Mouse (Mus musculus) MN1 (cell line): ENCODE measurements around the gene Gm47996.
"Not testable (repeated sequence)": the region's sequence is repeated elsewhere in the genome, so short reads cannot be mapped to it uniquely, and the experiment has no call there.

Source experiments
- DNase-seq: peaks from one replicate; pipeline ENCODE4 v3.0.0-alpha.2; 2016; ENCODE audit warnings: low spot score

Gm47996 gene

GRCm38 (mm10) chr1:151208493-151208892 lies 1.4 kb upstream of the Gm47996 start:
- DNase-seq, result not testable (repeated sequence)

GRCm38 (mm10) chr1:151208944-151209343 lies 987 bp upstream of the Gm47996 start:
- not testable (repeated sequence) for DNase-seq

DNA sequence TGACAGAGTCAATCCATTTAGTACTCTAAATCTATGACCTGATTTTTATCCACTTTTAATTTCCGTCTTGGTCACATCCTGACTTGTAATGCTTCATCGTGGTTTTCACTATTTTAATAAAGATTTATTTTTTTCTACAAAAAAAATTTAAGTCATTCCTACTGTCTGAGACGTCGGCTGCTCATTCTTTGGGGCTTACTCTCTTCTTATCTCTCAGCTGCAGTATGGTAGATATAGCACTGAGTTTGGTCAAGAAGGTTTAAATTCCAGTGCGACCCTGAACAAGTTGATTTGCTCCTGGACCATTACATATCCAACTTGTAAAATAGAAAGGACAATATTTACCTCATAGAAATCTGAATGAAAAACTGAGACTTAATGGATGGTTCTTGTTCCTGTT lies 1.7 kb downstream of the Gm47996 start:
- DNase-seq, result not testable (repeated sequence)

DNA sequence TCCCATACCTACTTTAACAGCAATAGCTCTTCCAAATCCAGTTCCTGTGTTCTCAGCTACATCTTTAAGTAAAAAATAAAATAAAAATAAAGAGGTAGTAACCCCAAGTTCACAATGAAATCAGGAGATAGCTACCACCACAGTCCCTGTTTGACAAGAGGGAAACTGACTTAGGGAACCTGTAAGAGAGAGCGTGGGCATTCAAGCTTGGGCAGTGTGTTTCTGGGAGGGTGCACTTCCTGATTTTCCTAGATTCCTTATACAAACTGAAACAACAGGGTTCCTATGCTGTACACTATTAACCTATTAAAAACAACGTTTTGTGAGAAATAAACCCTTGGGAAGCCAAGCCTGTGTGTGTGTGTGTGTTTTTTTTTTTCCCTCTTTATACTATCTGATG lies 4.9 kb downstream of the Gm47996 start:
- DNase-seq, result no peak

DNA sequence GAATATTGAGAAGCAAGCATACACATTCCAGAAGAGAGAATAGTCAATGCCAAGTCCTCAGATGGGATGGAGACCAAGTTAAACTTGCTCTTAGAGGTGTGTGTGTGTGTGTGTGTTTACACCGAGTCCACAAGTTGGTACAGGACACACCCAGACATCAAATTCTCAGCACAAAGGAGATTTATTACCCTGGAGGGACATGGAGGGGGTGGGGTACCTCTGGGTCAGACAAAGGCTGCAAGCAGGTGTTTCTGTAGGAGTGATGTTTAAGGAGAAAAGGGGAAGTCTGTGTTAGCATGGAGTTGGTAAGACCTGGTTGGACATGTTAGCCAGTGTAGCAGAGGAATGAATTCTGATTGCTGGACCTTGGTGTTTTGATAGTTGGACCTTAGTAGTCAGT lies 6.1 kb downstream of the Gm47996 start:
- DNase-seq, result no peak

- no peak for DNase-seq
Measured at GRCm38 (mm10) chr1:151216417-151216816, 6.5 kb downstream of the Gm47996 start.

GRCm38 (mm10) chr1:151219045-151219444 lies 9.1 kb downstream of the Gm47996 start:
- DNase-seq, result no peak

GRCm38 (mm10) chr1:151220098-151220497 lies 10.2 kb downstream of the Gm47996 start:
- DNase-seq, result no peak

DNA sequence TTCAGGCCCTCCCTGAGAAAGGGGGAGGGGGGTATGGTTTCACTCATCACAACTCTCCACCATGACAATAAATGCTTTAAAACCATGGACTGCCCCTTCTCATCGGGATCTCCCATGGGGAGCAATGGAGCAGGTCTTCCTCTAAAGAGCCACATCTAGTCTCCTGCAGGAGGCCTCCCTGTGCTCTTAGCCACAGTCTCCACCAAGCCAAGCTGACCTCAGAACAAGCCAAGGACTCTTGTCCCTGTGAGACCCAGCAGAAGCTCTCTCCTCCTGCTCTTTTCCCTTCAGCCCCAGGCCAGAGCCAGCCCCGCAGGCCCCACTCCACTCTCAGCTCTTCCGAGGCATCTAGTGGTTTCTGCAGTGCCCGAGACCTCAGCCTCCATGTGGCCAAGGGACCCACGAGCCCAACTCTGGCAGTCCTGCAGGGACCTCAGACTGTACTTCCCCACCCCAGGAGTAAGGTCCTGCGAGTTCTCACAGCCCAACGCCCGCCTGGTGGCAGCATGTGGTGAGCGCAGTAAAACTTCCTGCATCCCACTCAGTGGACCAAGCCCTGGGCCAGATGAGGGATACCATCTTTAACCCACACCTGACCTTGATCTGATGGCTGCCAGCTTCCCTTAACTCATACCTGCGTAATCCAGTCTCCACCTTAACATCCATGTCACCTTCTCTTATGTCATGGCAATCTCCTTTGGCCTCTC lies 12.8 kb downstream of the Gm47996 start:
- no peak for DNase-seq

- DNase-seq, result no peak
Measured at GRCm38 (mm10) chr1:151223377-151223776, 13.4 kb downstream of the Gm47996 start.

- no peak for DNase-seq
Measured at GRCm38 (mm10) chr1:151224536-151224935, 14.6 kb downstream of the Gm47996 start.

DNA sequence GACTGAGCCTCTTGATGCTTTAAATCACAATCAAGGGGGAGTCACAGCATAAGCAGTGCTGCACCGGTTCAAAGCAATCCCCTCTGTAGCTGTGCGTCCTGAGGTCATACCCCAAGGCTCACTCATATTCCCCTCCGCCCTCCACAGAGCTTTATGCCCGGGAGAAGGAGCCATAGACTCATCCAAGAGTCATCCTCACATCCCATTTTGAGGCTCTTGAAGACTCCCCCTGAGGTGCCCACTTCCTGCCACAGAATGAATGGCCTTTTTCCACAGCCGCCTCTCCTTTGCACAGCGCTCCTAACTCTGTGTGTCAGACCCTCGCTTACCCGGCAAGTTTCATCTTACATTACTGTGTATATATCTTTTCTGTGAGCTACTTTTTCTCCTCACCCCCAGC lies 17.6 kb downstream of the Gm47996 start:
- no peak for DNase-seq

GRCm38 (mm10) chr1:151228320-151228989 lies 18.5 kb downstream of the Gm47996 start:
- DNase-seq, result no peak

DNA sequence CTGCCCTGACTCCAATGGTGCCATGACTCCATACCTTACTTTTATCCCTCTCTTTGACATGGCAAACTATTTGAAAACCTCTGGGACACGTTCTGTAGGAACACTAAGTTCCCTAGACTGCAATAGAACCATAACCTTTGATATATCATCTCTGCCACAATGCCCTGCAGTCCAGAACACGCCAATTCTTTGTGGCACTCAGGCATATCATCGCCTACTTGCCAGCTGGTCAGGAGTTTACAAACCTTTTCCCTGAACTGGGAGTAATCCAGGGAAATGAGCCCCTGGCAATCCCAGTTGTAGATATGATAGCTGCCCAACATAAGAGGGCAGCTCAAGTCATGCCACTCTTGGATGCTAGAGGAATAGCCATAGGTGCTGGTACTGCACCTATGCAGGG lies 22.4 kb downstream of the Gm47996 start:
- no peak for DNase-seq

GRCm38 (mm10) chr1:151233756-151234155 lies 23.8 kb downstream of the Gm47996 start:
- no peak for DNase-seq

DNA sequence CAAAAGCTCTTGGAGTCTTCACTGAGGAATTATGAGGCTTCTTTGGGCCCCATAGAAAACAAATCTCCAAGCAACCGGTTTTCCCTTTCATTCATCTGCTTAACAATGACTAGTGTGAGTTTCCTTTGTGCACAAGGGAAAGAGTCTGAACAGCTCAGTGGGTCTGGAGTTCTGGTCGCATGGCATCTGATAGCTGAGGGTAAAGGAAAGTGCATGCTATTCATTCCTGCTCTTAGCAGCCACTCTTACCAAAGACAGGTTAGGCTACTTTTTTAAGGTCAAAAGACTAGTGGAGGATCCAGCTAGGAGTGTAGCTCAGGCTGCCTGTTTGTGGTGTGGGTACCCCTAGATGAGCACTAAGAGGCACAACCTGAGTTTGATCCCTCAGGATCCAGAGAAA lies 25.6 kb downstream of the Gm47996 start:
- no peak for DNase-seq

GRCm38 (mm10) chr1:151236141-151236930 lies 26.4 kb downstream of the Gm47996 start:
- no peak for DNase-seq

- no peak for DNase-seq
Measured at GRCm38 (mm10) chr1:151237780-151238179, 27.8 kb downstream of the Gm47996 start.

DNA sequence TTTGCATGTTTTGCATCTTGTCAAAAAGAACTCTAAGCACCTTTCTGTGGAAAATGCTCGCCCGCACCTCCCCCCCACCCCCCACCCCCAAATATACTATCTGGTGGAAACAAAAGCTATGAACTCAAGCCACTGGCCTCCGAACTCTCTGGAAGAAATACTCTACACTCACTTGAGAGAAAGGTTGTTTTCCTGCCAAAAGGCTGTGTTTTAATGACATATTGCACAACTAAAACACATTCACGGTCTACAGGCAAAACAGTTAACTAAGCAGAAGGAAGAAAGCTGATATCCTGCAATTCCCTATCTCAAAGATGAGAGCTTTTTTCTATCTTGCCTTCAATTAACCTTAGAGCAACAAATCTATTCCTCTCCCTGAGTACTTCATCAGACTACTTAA lies 33.4 kb downstream of the Gm47996 start:
- no peak for DNase-seq

DNA sequence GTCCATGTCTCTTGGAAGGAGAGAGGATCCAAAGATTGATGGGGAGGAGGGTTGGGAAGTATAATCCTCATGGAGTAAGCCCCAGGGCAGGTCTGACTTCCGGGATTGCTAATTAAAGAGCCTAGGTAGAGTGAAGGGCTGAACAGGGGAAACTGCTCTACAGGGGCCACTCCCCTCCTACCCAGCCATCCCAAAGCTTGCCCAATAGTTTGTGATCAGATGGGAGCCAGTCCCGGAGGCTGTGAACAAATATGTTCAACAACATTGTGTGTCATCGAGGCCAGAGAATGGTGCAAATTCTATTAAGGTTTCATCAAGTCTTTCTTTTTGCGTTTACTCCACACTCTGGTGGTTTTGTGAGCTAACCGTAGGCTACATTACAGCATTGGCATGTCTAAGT lies 34.1 kb downstream of the Gm47996 start:
- no peak for DNase-seq

- DNase-seq, result no peak
Measured at GRCm38 (mm10) chr1:151244761-151245160, 34.8 kb downstream of the Gm47996 start.

DNA sequence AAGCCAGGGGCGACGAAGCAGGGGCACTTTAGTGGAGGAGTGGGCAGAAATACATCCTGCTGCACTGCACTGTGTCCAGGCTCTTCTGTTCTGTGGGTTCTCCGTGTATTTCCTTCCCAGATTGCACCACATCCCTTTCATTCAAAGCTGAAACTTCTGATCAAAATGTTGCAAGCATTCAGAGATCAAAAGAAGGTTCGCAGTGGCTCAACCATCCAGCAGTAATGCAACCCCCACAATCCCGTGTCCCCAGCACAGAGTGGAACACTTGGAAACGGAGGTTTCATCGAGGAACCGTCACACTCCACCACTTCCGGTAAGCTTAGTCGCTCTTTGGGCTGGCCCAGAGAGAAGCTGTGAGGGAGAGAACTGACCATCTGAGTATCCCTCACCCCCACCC lies 35.2 kb downstream of the Gm47996 start:
- no peak for DNase-seq

- DNase-seq, result no peak
Measured at GRCm38 (mm10) chr1:151245846-151246245, 35.9 kb downstream of the Gm47996 start.
